Mouse (Mus musculus) adrenal gland, adult 18-20 months (tissue): ENCODE data around the gene Olfr106-ps. TPM values are rescaled to one million over a fixed set of nuclear protein-coding genes. Genes with fewer than 3 reads are reported as not detected.

Experiments used
- DNase-seq, 2 experiments: peaks; one replicate each; pipeline ENCODE4 v3.0.0; 2021 to 2022; ENCODE audit warnings: low spot score in 2 of 2
- long read RNA-seq, 2 experiments: library from polyadenylated mRNA; stranded (forward); transcript quantifications; one replicate each; pipeline ENCODE4 v2.0.0; 2021
- total RNA-seq, 2 experiments: library from RNA; stranded (reverse); gene quantifications; 1 replicate in 1 of 2; 2 replicates in 1 of 2; pipeline ENCODE4 v1.2.3; 2021

Olfr106-ps gene
- not detected for total RNA-seq
- long read RNA-seq, experiment 1: 0 reads
- long read RNA-seq, experiment 2: 0 reads

- DNase-seq: no peak
These were observed at the start of gene Olfr106-ps for GRCm38 (mm10) chr17:37390093-37390492. Gene Olfr106-ps (plus strand): TSS chr17:37390393.

GRCm38 (mm10) chr17:37359282-37359681 lies 30.9 kb upstream of the Olfr106-ps start, which contains the start of gene Olfr104-ps:
Gene Olfr104-ps (plus strand): TSS chr17:37359582.
- DNase-seq: no peak

DNA sequence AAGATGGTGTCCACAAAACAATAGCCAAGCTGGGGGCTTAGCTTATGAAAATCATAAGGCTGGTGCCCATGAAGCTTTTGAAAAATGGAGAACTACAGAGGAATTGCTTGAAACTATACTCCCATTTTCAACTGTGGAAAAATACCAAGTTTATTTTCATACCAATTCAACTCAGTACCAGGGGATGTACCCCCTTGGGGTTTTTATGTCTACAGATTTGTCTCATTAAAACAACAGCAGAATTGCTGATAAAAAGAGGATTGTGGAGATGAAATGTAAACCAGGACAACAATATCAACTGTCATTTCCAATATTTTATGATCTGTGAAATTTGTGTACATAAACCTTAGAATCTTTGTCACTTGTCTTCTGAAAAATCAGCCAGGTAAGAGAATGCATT lies 11.5 kb upstream of the Olfr106-ps start, which contains the start of gene Olfr105-ps:
TSS of gene Olfr105-ps (plus strand) at position 301 of the 400 bp plus-strand sequence.
- DNase-seq: no peak

- no peak for DNase-seq
These were observed 8.7 kb downstream of the Olfr106-ps start, which contains the start of gene Olfr107 for GRCm38 (mm10) chr17:37398926-37399325. Gene Olfr107 (plus strand): TSS chr17:37399226.

DNA sequence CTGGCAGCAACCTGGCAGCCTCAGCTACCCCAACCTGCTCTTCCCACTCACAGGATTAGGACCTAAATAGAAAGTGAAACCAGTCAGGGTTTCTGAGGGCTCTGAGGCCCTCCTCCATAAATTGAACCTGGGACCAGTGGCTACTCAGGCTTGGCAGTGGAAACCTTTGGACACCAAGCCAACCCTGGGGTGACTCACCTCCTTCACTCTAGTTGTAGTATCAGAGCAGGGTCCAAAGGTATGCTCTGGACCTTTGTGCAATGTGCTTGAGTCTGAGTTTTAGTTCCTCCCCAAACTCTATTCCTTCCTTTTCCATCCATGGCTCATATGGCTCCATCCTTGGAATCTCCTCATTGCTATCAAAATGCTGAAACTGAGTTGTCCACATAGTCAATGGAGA lies 23.2 kb downstream of the Olfr106-ps start:
- no peak for DNase-seq

- no peak for DNase-seq
These were observed 55.0 kb downstream of the Olfr106-ps start, which contains the start of gene Olfr108 for GRCm38 (mm10) chr17:37445180-37445579. Gene Olfr108 (plus strand): TSS chr17:37445480.

Other genes with a start within 250 kb of the Olfr106-ps start
- gene Olfr93, start 228.9 kb upstream of the Olfr106-ps start, total RNA-seq: not detected
- under 1 TPM in 1 of 2 experiments, not detected in 1; 0.67 TPM for gene Ubd, start 196.5 kb upstream of the Olfr106-ps start, total RNA-seq
- gene Olfr94, start 189.4 kb upstream of the Olfr106-ps start, total RNA-seq: not detected
- gene Olfr95, start 177.3 kb upstream of the Olfr106-ps start, total RNA-seq: not detected
- gene Olfr96, start 170.2 kb upstream of the Olfr106-ps start, total RNA-seq: not detected
- not detected for gene Olfr97, start 153.1 kb upstream of the Olfr106-ps start, total RNA-seq
- not detected for gene Olfr98, start 126.6 kb upstream of the Olfr106-ps start, total RNA-seq
- 1 to 10 TPM; 5.1 to 8.1 TPM for gene H2-M3, start 120.2 kb upstream of the Olfr106-ps start, total RNA-seq
- gene Olfr99, start 106.9 kb upstream of the Olfr106-ps start, total RNA-seq: not detected
- gene Olfr101, start 86.1 kb upstream of the Olfr106-ps start, total RNA-seq: not detected
- gene Olfr102, start 73.3 kb upstream of the Olfr106-ps start, total RNA-seq: not detected
- gene Olfr103, start 50.7 kb upstream of the Olfr106-ps start, total RNA-seq: not detected
- gene Olfr104-ps, start 30.8 kb upstream of the Olfr106-ps start, total RNA-seq: not detected
- not detected for gene Olfr105-ps, start 11.4 kb upstream of the Olfr106-ps start, total RNA-seq
- gene Olfr107, start 8.8 kb downstream of the Olfr106-ps start, total RNA-seq: not detected
- gene Olfr108, start 55.1 kb downstream of the Olfr106-ps start, total RNA-seq: not detected
- not detected for gene Olfr109, start 68.5 kb downstream of the Olfr106-ps start, total RNA-seq
- gene H2-M2, start 93.2 kb downstream of the Olfr106-ps start, total RNA-seq: 1 to 10 TPM; 1.6 to 9.0 TPM
- not detected for gene Olfr110, start 102.1 kb downstream of the Olfr106-ps start, total RNA-seq
- under 1 TPM; 0.30 to 0.58 TPM for gene Olfr111, start 117.6 kb downstream of the Olfr106-ps start, total RNA-seq
- not detected for gene Olfr112, start 179.1 kb downstream of the Olfr106-ps start, total RNA-seq
- gene Olfr113, start 187.3 kb downstream of the Olfr106-ps start, total RNA-seq: not detected
- gene Olfr114, start 202.3 kb downstream of the Olfr106-ps start, total RNA-seq: not detected
- gene Olfr115, start 236.7 kb downstream of the Olfr106-ps start, total RNA-seq: not detected
- gene Olfr116, start 236.8 kb downstream of the Olfr106-ps start, total RNA-seq: not detected